Mouse (Mus musculus): ENCODE data around the gene Tenm4.

The Tenm4 gene

GRCm38 (mm10) chr7:96408161-96408889, 237.3 kb downstream of the Tenm4 start:
- DNase-seq (ENCODE audit: low spot score in 2 of 2): no peak

- no peak for DNase-seq (ENCODE audit: low spot score in 2 of 2)
Measured at GRCm38 (mm10) chr7:96409323-96409880, 238.4 kb downstream of the Tenm4 start.

GRCm38 (mm10) chr7:96413822-96414221, 242.8 kb downstream of the Tenm4 start:
- no peak for DNase-seq (ENCODE audit: low spot score in 2 of 2)

DNA sequence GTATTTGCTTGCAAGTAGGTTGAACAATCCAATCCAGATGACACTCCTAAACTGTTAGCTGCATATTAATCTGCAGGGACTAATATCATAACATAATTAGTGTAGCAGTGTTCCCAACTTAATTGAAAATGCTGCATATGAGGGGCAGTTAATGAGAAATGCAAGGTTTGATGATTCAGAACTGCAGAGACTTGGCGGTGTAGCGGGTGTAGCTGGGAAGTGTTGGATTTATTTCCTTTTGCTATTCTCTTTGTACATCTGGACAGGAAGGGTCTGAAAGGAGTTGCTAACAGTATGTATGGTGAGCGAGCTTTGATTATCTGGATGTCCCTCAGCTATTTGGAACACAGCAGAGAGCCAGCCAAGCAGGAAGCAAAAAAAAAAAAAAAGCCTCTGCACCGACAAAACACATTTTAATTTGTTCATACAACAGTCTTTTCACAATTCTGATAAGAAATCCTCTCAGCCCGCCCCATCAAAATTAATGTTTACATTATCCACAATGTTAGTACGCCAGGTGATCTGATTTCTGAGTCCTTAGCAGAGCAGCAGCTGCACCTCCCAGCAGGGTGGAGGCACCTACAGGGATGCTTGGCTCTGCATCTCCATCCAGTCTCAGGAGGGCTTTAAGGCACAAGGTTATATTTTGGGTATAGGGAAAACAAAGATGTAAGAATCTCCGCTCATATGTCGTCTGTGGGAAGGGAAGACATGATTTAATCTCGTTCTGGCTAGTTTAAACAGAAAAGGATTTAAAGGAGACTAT, 243.4 kb downstream of the Tenm4 start:
- DNase-seq (ENCODE audit: low spot score in 2 of 2): no peak

DNA sequence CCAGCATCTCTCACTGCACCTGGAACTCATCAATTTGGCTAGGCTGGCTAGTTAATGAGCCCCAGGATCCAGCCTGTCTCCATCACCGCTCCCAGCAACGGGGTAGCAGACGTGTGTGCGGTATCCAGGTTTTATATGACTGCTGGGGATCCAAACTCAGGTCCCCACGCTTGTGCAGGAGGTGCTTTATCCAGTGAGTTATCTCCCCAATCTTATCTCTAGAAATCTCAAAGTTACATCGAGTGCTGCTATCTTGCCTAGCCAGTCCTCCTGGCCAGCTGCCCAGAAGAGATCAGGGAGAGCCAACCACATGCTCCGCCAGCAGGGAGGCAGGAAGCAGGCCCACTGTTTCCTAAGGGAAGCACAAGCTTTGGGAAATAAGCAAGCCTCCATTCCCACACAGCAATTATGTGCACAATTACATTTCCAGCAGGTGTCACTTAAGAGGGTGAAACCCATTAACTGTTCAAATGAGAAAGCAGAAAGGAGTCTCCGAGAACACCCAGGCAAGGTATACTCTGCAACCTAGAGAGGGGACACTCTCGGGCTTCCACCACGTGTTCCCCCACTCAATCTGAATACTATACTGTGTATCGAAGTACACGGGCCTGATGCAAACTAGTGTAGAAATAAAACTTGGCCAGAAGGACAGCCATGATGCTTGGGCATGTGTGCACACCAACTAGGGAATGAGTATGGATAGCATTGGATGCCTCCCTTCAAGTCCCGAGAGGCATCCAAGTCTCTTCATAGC, 246.4 kb downstream of the Tenm4 start:
- DNase-seq (ENCODE audit: low spot score in 2 of 2): peak; percentile 27 to 66

DNA sequence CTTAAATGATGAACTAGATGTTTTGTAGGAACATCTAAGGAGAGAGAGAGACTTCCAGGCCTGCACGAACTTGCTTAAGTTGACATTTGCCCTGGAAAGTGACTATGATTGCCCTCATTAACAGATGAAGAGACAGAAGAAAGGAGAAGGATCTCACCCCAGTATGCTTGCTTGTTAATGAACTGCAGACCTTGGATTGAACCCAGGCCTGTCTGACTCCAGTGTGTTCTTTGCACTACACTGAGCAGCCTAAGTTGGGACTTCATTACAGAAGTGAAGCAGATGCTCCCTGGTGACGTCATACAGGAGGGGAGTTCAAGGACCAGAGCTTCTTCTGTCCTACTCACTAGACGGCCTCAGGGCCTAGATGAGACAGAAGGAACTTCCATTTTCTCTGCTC, 247.1 kb downstream of the Tenm4 start:
- no peak for DNase-seq (ENCODE audit: low spot score in 2 of 2)

- no peak for DNase-seq (ENCODE audit: low spot score in 2 of 2)
Measured at GRCm38 (mm10) chr7:96420045-96420444, 249.0 kb downstream of the Tenm4 start.

DNA sequence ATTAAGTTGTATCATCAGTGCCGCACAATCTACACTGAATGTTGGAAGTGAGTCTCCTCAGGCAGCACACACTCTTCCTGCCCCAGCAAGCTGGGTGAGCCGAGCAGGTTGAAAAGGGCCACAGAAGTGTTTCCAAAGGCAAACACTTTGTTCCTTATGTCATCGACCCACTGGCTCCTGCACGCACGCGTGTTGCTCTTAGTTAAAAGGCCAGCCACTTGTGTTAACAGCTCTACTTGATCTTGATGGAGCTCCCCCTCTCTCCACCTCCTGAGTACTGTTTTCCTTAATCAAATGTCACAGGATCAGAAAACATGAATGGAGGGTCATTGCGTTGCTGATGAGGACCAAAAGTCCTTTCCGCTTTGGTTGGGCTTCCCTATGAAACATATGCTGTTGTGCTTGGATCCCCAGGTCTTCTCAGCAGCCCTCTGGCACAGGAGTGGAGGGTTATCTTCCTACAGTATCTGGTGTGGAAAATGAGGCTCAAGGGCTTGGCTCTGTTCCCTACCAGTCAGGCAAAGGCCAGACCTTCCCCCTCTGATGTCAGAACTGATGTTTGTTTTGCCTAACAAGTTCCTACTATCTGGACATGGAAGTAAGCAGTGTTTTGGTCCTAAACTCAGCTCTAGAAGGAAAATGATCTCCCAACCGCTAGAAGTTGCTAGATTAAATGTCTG, 250.0 kb downstream of the Tenm4 start:
- no peak for DNase-seq (ENCODE audit: low spot score in 2 of 2)

DNA sequence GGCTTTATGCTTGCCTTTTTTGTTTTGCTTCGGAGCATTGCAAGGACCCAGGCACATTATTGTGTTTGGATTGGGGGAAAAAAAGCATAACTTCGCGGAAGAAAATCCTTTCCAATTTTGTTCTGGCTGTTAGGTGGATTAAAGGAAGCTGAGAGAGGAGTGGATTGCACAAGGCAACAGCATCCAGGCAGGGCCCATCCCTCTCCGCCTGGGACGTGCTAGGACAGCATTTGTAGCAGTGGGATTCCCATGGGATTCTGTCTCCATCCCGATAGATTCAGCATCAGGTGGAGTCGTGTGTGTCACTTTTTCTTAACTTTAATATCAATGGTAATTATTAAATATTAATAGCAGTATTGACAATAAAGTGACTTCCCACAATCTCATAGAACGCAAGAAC, 255.9 kb downstream of the Tenm4 start:
- no peak for DNase-seq (ENCODE audit: low spot score in 2 of 2)

DNA sequence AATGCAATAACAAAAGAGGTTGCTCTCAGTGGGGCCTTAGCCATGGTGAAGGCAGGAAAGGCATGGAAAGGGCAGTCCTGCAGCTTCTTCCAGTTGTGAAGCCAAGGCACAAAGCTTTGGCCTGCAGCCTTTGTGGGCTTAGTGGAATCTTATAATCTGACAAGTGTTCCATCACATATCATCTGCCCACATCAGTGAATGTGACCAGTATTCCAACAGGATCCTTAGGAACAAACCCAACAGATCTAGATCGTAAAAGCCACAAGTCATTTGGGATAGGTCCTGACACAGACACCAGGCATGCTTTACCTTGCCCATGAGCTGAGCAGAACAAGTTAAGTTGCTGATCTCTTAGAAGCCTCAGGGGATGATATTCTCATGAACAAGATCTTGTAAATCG, 262.3 kb downstream of the Tenm4 start:
- DNase-seq (ENCODE audit: low spot score in 2 of 2): no peak

GRCm38 (mm10) chr7:96438392-96438791, 267.3 kb downstream of the Tenm4 start:
- DNase-seq (ENCODE audit: low spot score in 2 of 2): no peak

DNA sequence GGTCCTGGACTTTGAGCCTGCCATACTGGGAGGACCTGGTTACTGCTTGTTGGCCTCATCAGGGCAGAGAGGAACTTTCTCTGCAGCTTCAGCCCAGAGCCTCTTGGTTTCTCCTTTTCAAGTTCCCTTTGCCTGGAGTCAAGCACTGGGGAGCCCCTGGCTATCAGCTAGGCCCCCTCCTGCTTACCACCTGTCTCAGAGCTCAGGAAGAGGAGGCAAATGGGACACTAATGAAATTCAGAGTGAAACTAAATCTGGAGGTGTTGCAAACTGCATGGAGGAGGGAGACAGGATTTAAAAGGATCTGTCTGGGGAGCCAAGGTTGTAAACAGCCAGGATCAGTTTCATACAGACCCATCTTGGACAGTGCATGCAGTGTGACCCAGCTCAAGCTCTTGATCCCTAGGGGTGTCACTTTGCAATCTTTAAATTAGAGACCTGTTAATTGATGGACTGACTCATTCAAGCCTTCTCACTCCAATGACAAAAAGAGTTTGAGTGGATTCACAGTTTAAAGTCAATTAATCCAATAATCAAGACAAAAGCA, 269.2 kb downstream of the Tenm4 start:
- DNase-seq (ENCODE audit: low spot score in 2 of 2): no peak

DNA sequence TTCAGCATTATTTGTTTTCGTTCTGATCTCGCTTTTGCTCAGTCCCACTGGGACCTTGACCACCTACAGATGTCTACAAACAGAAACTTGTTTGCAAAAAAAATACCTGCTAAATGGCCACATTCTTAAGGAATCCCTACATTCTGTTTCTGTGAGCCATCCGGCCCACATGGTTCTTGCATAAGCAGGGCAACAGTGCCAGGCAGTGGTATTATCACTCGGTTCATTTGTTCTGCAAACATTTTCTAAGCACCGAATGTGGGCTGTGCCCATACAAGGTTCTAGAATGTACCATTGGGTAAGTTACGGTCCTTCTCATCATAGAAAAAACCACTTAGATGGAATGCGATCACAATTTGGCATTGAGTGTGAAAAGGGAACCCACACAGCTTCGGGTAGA, 274.7 kb downstream of the Tenm4 start:
- no peak for DNase-seq (ENCODE audit: low spot score in 2 of 2)

GRCm38 (mm10) chr7:96447806-96448397, 276.9 kb downstream of the Tenm4 start:
- no peak for DNase-seq (ENCODE audit: low spot score in 2 of 2)

GRCm38 (mm10) chr7:96455957-96456356, 284.9 kb downstream of the Tenm4 start:
- DNase-seq (ENCODE audit: low spot score in 2 of 2): no peak

DNA sequence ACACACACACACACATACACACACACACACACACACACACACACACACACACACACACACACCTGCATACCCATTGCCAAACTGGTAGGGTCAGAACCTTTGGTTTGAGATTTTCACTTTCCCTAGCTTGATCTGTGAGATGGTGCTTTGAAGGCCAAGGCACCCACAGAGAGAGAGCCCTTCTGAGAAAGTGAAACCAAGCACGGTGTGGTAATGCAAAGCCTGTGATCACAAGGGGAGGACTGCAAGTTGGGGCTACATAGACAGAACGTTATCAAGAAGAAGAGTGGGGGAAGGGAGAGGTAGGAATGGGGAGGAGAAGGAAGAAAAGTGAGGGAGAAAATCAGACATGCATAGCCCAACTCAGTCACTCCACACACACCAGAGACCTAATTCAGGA, 285.6 kb downstream of the Tenm4 start:
- no peak for DNase-seq (ENCODE audit: low spot score in 2 of 2)

DNA sequence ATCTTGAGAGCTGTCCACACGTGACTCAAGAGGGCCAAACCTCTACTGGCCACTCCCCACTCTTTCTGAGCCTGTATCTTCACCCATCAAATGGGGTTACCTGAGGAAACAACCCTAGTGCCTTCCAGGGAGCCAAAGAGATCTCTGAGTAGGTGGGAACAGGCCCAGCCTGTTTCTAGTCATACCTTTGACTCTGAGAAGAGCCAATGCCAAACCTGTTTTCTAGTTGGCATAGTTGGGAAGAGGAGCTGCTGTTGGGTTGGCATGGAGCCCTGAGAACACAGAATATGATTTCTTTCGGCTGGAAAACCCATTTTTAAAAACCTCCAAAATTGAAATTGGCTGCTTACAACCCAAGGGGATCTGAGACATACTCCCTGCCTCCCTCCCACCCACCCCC, 286.8 kb downstream of the Tenm4 start:
- no peak for DNase-seq (ENCODE audit: low spot score in 2 of 2)

DNA sequence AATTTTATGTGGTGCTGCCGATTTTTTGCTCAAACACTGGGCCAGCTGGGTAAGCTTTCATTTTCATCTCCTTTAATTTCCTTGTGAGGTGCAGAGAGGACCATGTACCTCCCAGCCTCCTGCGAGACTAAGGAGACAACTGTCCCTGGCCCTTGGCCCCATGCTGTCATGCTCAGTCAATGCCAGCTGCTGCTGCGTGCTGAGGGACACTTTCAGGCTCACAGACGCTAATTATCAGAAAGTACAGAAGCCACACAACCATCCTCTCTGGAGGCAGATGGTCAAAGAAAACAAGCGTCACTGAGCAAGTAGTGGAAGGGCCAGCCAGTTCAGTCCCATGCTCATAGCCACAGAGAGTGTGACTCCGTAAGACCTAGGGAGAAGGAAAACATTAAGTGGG, 287.9 kb downstream of the Tenm4 start:
- DNase-seq (ENCODE audit: low spot score in 2 of 2): no peak

- DNase-seq (ENCODE audit: low spot score in 2 of 2): no peak
Measured at GRCm38 (mm10) chr7:96466761-96467160, 295.7 kb downstream of the Tenm4 start.

DNA sequence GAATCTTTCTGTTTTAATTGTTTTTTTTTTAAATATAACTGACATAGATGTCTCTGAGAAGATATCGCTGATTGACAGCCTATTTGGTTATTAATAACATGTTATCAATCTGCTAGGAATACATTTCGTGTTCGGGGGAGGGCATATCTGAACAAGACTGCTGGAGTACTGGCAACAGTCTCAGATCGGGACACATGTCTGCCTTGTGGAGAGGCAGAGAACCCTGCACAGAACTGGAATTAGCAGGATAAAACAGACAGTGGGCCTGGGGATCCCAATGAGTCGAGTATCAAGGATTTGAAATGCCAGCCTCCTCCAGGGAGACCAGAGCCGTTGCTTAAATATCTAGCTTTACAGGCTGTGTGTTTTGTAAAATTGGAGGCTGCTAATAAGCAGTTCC, 299.8 kb downstream of the Tenm4 start:
- DNase-seq (ENCODE audit: low spot score in 2 of 2): no peak

- DNase-seq (ENCODE audit: low spot score in 2 of 2): no peak
Measured at GRCm38 (mm10) chr7:96474560-96475089, 303.6 kb downstream of the Tenm4 start.

Data from urinary bladder, postnatal 4 days (tissue).